Mouse (Mus musculus) hindbrain, embryonic 14.5 days (tissue): ENCODE measurements around the gene Slco3a1. TPM values are rescaled to one million over a fixed set of nuclear protein-coding genes. Genes with fewer than 3 reads are reported as not detected.

ENCODE experiments used
- ATAC-seq: fragments of 200-750 bp; cut with Nextera tagmentation; 2 replicates; pipeline ENCODE4 v1.8.0; 2017; ENCODE audit warnings: moderate number of reproducible peaks, mild to moderate bottlenecking, moderate TSS enrichment, moderate library complexity; ENCODE audit not compliant: low FRiP score
- DNase-seq: peaks from one replicate; pipeline ENCODE4 v3.0.0-alpha.2; 2015; ENCODE audit warnings: low spot score
- H3K27ac ChIP-seq: fragments of 300-500 bp; sonication (generic); 2 replicates; pipeline ENCODE4 v1.5.1; 2014; ENCODE audit warnings: mild to moderate bottlenecking, moderate library complexity
- H3K27me3 ChIP-seq: fragments of 300-500 bp; sonication (generic); 2 replicates; pipeline ENCODE4 v1.6.1; 2014; ENCODE audit warnings: mild to moderate bottlenecking, low read length, mixed read lengths; ENCODE audit not compliant: control insufficient read depth, insufficient read depth
- H3K36me3 ChIP-seq: fragments of 300-500 bp; sonication (generic); replicated peaks from 2 replicates; pipeline ENCODE4 v1.6.1; 2014; ENCODE audit not compliant: control insufficient read depth, insufficient read depth
- H3K4me1 ChIP-seq: fragments of 300-500 bp; sonication (generic); replicated peaks from 2 replicates; pipeline ENCODE4 v1.6.1; 2014; ENCODE audit warnings: antibody characterized with exemption, low read length, mixed read lengths; ENCODE audit not compliant: control insufficient read depth, insufficient read depth
- H3K4me2 ChIP-seq: fragments of 300-500 bp; sonication (generic); replicated peaks from 2 replicates; pipeline ENCODE4 v1.6.1; 2014; ENCODE audit warnings: mild to moderate bottlenecking, moderate library complexity
- H3K4me3 ChIP-seq: fragments of 300-500 bp; sonication (generic); replicated peaks from 2 replicates; pipeline ENCODE4 v1.5.1; 2014; ENCODE audit warnings: mild to moderate bottlenecking, low read length
- H3K9ac ChIP-seq: fragments of 300-500 bp; sonication (generic); 2 replicates; pipeline ENCODE4 v1.6.1; 2014
- H3K9me3 ChIP-seq: fragments of 300-500 bp; sonication (generic); 2 replicates; pipeline ENCODE4 v1.6.1; 2016; ENCODE audit warnings: low read length; ENCODE audit not compliant: control insufficient read depth
- WGBS: fragments of 180-500 bp; shearing (Covaris S2); extraction: QIAGEN DNeasy Blood & Tissue Kit; methylation state at CpG from one replicate; pipeline ENCODE4 v1.1.7; 2014; 5-methylcytosine and 5-hydroxymethylcytosine counted together
- polyA plus RNA-seq: library from polyadenylated mRNA; unstranded; fragments of >200 nt; fragmentation: Nextera tagmentation; extraction: Ambion mirVana; gene quantifications from 2 replicates; pipeline ENCODE4 v1.2.1, GENCODE M21; 2014

The Slco3a1 gene
- polyA plus RNA-seq, 1 experiment from 2014 or later, result 14.6 TPM

DNA sequence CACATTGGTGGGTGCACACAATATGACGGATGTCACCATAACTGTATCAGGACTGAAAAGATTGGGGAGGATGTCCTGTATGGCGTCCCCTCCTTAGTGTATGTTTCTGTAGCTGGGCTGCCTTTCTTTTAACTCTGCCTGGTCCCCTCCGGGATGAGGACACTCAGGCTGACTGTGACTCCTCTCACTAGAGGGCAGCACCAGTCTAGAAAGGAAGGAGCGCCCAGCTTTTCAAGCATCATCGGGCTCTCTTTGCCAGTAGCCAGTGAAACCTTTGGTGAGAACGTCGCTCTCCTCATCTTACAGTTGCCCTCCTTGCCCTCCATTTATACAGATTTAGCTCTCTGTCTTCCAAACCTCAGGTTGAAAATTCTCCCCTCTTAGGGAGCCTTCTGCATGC, 187.2 kb downstream of the Slco3a1 start:
- no peak for ATAC-seq
- Histone ChIP-seq H3K4me1 (peaks cover 9% of the 10 kb centered on the region), H3K36me3 (no peaks in the 10 kb centered on the region), H3K4me3 (no peak overlapping the region), H3K27ac (no peak overlapping the region), H3K27me3 (no peaks in the 10 kb centered on the region), H3K9ac (no peak overlapping the region), H3K9me3 (no peaks in the 10 kb centered on the region), H3K4me2 (0 out of 2 replicates have a peak overlapping the region, but pooled peaks have one; percentile 12)
- peak; percentile 70 for DNase-seq
- WGBS, result 28% methylated on average over 7 of the region's 7 CpGs

DNA sequence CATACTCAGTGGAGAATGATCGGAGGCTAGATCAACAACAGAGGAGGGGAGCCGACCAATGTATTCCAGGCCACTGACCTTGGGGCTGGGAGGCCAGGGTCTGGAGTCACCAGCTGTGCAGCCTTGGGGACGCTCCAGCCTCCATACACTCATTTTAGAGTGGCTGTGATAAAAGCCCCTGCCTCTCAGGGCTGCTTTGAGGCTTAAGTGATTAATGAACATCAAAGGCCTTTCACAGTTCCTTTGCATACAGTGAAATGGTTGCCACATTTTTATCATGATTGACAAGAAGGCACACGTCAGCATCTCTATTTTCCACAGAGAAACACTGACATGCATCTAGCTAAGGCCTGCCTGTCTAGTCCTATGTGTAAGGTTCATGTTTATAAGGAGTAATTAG, 189.0 kb downstream of the Slco3a1 start:
- H3K4me3 ChIP-seq, result no peak overlapping the region
- no peaks in the 10 kb centered on the region for H3K9me3 ChIP-seq
- H3K27ac ChIP-seq, result no peak overlapping the region
- WGBS, result 15% methylated on average over 4 of the region's 4 CpGs
- H3K36me3 ChIP-seq, result no peaks in the 10 kb centered on the region
- H3K9ac ChIP-seq, result no peak overlapping the region
- no peaks in the 10 kb centered on the region for H3K27me3 ChIP-seq
- H3K4me2 ChIP-seq, result no peak overlapping the region
- no peak for DNase-seq
- H3K4me1 ChIP-seq, result peaks cover 3% of the 10 kb centered on the region
- ATAC-seq, result no peak

DNA sequence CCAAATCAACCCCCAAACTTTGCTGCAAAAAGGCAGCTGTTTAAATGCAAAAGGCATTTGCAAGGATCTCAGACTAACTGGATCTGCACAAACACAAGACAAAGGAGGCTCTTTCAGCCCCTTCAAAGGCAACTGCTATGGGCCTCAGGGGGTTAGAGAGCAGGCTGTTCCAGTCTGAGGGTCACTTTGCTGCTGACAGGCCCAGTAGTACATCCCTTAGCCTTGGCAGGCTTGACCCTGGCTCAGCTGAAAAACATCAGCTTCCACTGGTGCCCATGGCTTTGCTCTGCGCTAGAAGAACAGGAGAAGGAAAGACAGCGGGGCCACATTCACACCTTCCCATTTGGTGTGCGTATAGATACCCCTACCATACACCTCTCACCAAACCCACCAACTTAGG, 189.6 kb downstream of the Slco3a1 start:
- 87% methylated on average over 3 of the region's 3 CpGs for WGBS
- Histone ChIP-seq H3K9me3 (no peaks in the 10 kb centered on the region), H3K4me3 (no peak overlapping the region), H3K4me1 (peaks cover 3% of the 10 kb centered on the region), H3K27me3 (no peaks in the 10 kb centered on the region), H3K36me3 (no peaks in the 10 kb centered on the region), H3K9ac (no peak overlapping the region), H3K27ac (no peak overlapping the region), H3K4me2 (no peak overlapping the region)
- ATAC-seq (no peak), DNase-seq (no peak)

DNA sequence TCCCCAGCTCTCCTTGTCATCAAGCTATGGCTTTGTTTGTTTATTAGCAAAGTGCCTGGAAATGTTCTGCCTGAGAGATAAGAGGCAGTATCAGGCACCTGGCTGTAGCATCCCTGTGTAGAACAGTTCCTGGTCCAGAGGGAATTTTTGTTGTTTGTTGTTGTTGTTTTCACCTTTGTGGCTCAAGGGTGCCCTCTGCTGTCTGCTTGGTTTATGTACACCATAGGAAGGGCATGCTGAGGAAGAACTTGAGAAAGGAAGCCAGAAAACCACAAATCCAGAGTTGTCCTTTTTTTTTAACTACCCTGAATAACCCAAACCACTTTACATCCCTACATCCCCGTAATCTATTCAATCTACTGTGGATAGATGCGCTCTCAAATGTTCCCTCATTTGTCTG, 191.1 kb downstream of the Slco3a1 start:
- Histone ChIP-seq H3K9me3 (no peaks in the 10 kb centered on the region), H3K27me3 (no peaks in the 10 kb centered on the region), H3K4me1 (peaks cover 3% of the 10 kb centered on the region), H3K27ac (no peak overlapping the region), H3K36me3 (no peaks in the 10 kb centered on the region), H3K4me2 (no peak overlapping the region), H3K4me3 (no peak overlapping the region), H3K9ac (no peak overlapping the region)
- ATAC-seq (no peak), DNase-seq (peak; percentile 53)
- WGBS, result 72% methylated on average over 2 of the region's 2 CpGs

DNA sequence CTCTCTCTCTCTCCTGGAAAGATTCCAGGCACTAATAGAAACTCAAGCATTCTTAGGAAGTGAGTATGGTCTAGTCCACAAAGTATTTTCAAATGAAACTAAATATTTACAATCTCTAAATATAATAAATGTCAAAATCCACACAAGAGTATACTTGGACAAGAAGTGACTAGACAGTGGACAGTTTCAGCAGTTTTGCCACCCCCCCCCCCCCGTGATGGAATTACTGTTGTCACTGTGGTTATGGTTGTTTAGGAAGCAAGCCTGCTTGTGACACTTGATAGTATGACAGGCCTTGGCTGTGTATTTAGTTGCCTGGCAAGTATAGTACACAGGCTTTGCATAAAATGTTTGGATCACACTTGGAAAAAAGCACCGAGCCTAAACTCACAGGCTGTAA, 192.9 kb downstream of the Slco3a1 start:
- Histone ChIP-seq H3K27ac (no peak overlapping the region), H3K9me3 (no peaks in the 10 kb centered on the region), H3K36me3 (no peaks in the 10 kb centered on the region), H3K27me3 (no peaks in the 10 kb centered on the region), H3K4me3 (no peak overlapping the region), H3K9ac (no peak overlapping the region), H3K4me2 (no peak overlapping the region), H3K4me1 (peaks cover 3% of the 10 kb centered on the region; the same call in 1 of the 2 replicates)
- no peak for ATAC-seq
- 81% methylated on average over 2 of the region's 2 CpGs for WGBS
- no peak for DNase-seq

DNA sequence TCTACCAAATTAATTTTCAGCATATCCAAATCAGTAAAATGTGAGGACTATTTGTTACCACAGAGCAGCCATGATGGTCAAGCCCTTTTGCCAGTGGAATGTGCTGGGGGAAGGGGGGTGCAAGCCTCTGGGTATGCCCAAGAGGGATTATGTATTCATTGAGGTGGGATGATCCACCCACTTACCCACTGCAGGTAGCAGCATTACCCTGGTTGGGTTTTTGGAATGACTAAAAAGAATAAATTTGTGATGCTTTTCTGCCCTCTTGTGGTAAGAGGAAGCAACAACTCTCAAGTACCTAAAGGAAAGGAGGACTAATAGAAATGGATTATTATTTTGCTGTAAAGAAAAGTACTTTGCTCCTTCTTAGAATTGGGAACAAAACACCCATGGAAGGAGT, 197.6 kb downstream of the Slco3a1 start:
- no peak for ATAC-seq
- DNase-seq, result peak; percentile 81
- Histone ChIP-seq H3K9me3 (no peaks in the 10 kb centered on the region), H3K4me3 (no peak overlapping the region), H3K9ac (no peak overlapping the region), H3K27ac (no peak overlapping the region), H3K27me3 (no peaks in the 10 kb centered on the region), H3K4me2 (no peak overlapping the region), H3K4me1 (peaks cover 10% of the 10 kb centered on the region), H3K36me3 (no peaks in the 10 kb centered on the region)

DNA sequence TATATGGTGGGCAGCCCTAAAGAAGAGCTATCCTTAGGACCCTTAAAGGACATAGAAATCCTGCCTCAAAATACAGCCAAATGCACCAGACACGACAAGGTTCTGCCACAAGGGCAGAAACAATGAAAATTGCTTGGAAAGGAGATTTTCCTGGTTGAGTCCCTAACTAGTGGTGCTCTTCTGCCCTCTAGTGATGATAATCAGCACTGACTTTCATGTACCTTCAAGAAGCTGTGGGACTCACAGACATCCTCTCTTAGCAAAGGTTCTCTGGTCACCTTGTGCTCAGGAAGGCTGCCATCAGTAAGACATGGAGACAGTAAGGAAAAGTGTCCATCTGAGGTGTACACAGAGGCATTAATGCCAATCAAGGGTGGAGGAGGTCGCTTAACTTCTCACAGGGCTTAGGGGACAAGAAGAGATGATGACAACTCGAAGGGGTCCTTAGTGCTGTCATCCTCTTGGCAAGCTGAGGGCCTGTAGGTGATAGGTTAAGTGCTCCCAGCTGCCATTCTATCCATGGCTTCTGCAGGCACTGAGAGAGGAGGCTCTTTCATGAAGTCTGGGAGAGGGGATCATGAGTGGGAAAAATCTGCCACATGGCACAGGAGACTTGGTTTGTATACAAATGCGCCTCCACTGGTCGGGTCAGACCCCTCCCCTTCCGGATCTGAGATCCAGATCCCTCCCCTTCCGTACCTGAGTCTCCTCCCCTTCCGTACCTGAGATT, 199.9 kb downstream of the Slco3a1 start:
- ATAC-seq (peak; percentile 46), DNase-seq (peak; percentile 96)
- Histone ChIP-seq H3K36me3 (no peaks in the 10 kb centered on the region), H3K9ac (peak overlapping the region; percentile 48), H3K9me3 (no peaks in the 10 kb centered on the region), H3K27me3 (no peaks in the 10 kb centered on the region), H3K27ac (peak overlapping the region; percentile 75), H3K4me3 (no peak overlapping the region), H3K4me2 (no peak overlapping the region), H3K4me1 (peaks cover 10% of the 10 kb centered on the region)
- 60% methylated on average over 8 of the region's 8 CpGs for WGBS

DNA sequence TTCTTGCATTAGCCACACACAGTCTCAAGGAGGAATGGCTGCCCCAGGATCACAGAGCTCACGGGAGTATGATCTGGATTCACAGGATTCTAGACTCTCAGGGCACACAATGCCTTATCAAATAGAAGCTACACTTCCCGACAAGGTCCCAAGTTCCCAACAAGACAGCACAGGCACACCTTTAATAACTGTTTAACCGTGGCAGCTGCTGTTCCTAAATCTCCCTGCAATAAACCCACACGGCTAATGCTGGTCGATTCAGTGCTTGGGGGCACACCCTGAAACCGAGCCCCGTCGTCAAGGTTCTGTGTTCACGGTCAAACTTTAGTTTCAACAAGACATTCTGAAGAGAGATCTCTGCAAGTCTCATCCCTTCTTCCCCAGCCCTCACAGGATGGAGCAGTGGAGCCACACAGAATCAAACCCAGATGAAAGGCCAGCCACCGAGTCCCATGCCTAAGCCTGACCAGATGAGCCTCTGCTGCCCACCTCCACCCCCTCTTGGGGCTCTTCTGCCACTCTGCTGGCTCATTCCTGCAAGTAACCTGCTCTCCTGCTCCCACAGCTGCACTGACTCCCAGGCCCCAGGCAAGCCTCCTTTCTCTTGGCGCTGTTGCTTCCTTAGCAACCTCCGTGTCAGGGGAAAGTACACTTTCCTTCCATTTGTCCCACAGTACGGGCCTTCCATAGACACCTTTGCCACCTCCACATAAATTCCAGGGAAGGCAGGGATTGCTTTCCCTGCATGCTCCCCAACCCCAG, 200.7 kb downstream of the Slco3a1 start:
- H3K36me3 ChIP-seq, result no peaks in the 10 kb centered on the region
- no peaks in the 10 kb centered on the region for H3K27me3 ChIP-seq
- DNase-seq, result no peak
- no peak overlapping the region for H3K4me3 ChIP-seq
- peak; percentile 47; the same call in 1 of the 2 replicates for ATAC-seq
- WGBS, result 68% methylated on average over 13 of the region's 13 CpGs
- H3K27ac ChIP-seq, result peak overlapping the region; percentile 75
- peaks cover 14% of the 10 kb centered on the region for H3K4me1 ChIP-seq
- no peaks in the 10 kb centered on the region for H3K9me3 ChIP-seq
- no peak overlapping the region for H3K4me2 ChIP-seq
- H3K9ac ChIP-seq, result peak overlapping the region; percentile 48

DNA sequence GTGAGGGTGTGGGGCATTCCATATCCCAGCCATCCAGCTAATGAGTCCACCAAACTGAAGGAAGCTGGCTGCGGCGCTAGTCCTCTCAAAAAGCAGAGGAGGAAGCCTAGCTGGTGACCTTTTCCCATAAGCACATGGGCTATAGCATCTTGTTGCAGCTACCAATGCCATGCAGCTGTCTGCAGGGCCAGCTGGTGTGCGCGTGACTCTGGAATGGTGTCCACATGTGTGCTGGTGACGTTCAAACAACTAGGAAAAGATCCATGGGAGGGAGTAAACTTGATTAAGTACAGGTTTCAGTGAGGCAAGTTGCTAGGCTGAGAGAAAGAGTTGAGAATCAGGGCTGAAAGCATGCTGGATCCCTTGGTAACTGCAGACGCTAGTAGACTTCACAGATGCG, 201.3 kb downstream of the Slco3a1 start:
- no peaks in the 10 kb centered on the region for H3K27me3 ChIP-seq
- DNase-seq (no peak), ATAC-seq (no peak)
- no peaks in the 10 kb centered on the region for H3K9me3 ChIP-seq
- WGBS, result 82% methylated on average over 7 of the region's 7 CpGs
- no peak overlapping the region for H3K27ac ChIP-seq
- H3K9ac ChIP-seq, result no peak overlapping the region
- peaks cover 20% of the 10 kb centered on the region for H3K4me1 ChIP-seq
- H3K4me2 ChIP-seq, result no peak overlapping the region
- H3K4me3 ChIP-seq, result no peak overlapping the region
- no peaks in the 10 kb centered on the region for H3K36me3 ChIP-seq
